Mouse (Mus musculus) heart, adult 2 months (tissue): ENCODE data around the gene Olfr1054. TPM values are rescaled to one million over a fixed set of nuclear protein-coding genes. Genes with fewer than 3 reads are reported as not detected.
"Not testable (repeated sequence)": the region's sequence is repeated elsewhere in the genome, so short reads cannot be mapped to it uniquely, and the experiment has no call there.

ENCODE experiments used
- DNase-seq, 2 experiments: peaks; one replicate each; pipeline ENCODE4 v3.0.0; 2021
- H3K27ac ChIP-seq: fragments of 200-600 bp; 2 replicates; pipeline ENCODE4 v1.8.1; 2022
- H3K27me3 ChIP-seq: fragments of 200-500 bp; 2 replicates; pipeline ENCODE4 v1.6.1; 2012; ENCODE audit warnings: mild to moderate bottlenecking, low read length, inconsistent platforms, mixed read lengths; ENCODE audit not compliant: control insufficient read depth, insufficient read depth
- H3K36me3 ChIP-seq: fragments of 200-500 bp; 2 replicates; pipeline ENCODE4 v1.6.1; 2012; ENCODE audit warnings: low read length, inconsistent platforms; ENCODE audit not compliant: control insufficient read depth, insufficient read depth
- H3K4me1 ChIP-seq: fragments of 200-500 bp; 2 replicates; pipeline ENCODE4 v1.6.1; 2011; ENCODE audit warnings: low read length; ENCODE audit not compliant: control insufficient read depth, insufficient read depth
- H3K4me3 ChIP-seq: fragments of 200-600 bp; 2 replicates; pipeline ENCODE4 v1.8.1; 2022
- H3K79me2 ChIP-seq: fragments of 200-500 bp; replicated peaks from 2 replicates; pipeline ENCODE4 v1.6.1; 2012; ENCODE audit warnings: mild to moderate bottlenecking, inconsistent platforms, low read length, moderate library complexity, mixed read lengths; ENCODE audit not compliant: control insufficient read depth, insufficient read depth
- H3K9ac ChIP-seq: fragments of 200-500 bp; 2 replicates; pipeline ENCODE4 v1.6.1; 2012; ENCODE audit warnings: low read depth, mild to moderate bottlenecking, control low read depth, inconsistent platforms, low read length, mixed read lengths
- CTCF ChIP-seq: fragments of 200-600 bp; IDR thresholded peaks from 2 replicates; pipeline ENCODE4 v1.8.1; 2022; ENCODE audit warnings: antibody characterized with exemption, mild to moderate bottlenecking, moderate library complexity
- EP300 ChIP-seq: fragments of 200-500 bp; IDR thresholded peaks from 2 replicates; pipeline ENCODE4 v1.6.1; 2011; ENCODE audit warnings: low read depth, low read length, control low read depth; ENCODE audit not compliant: insufficient read depth
- POLR2A ChIP-seq: fragments of 200-500 bp; IDR thresholded peaks from 2 replicates; pipeline ENCODE4 v1.6.1; 2011; ENCODE audit warnings: mild to moderate bottlenecking, low read depth, low read length, control low read depth; ENCODE audit not compliant: insufficient read depth
- WGBS: fragments of 180-500 bp; shearing (Covaris S2); methylation state at CpG from one replicate; pipeline ENCODE4 v1.1.7; 2018; 5-methylcytosine and 5-hydroxymethylcytosine counted together
- intact Hi-C: fragments of 180-260 bp; cut with DNase I; formaldehyde crosslinking; loops from one replicate; pipeline ENCODE4 v1.15.1; 2025
- long read RNA-seq: library from polyadenylated mRNA; stranded (forward); transcript quantifications from one replicate; pipeline ENCODE4 v2.0.0, GENCODE M21; 2021
- polyA plus RNA-seq: library from polyadenylated mRNA; depleted of rRNA; stranded (reverse); fragments of >200 nt; gene quantifications from 2 replicates; pipeline ENCODE4 v1.2.3, GENCODE M21; 2012; rRNA removed
- total RNA-seq, 2 experiments: library from RNA; stranded (reverse); gene quantifications; 2 replicates each; pipeline ENCODE4 v1.2.3; 2021

Gene Olfr1054
- total RNA-seq (not detected), polyA plus RNA-seq (not detected in 2 replicates)
- long read RNA-seq, result 0 reads

DNA sequence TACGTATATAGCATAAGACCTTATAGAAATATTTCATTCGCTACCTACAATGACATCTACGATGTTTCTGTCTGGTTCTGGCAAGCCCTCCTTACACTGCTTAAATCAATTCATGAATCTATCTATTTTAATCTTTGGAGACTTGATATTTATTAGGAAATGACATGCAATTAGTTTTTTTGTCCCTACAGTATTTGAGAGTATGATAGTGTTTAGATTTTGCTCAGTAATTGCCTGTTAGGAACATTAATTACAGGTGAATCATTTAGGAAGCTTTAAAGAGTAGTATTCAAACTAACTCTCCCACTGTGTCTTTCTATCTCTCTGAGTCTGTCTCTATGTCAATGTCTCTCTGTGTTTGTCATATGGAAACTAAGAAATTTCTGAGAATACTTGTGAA, at the start of gene Olfr1054:
Gene Olfr1054 (minus strand): TSS at position 101 of the 400 bp plus-strand sequence.
- intact Hi-C loops, result no loop called here
- H3K27me3 ChIP-seq, result no peaks in the 10 kb centered on the region
- WGBS, result 73% methylated on average over 3 of the region's 3 CpGs

DNA sequence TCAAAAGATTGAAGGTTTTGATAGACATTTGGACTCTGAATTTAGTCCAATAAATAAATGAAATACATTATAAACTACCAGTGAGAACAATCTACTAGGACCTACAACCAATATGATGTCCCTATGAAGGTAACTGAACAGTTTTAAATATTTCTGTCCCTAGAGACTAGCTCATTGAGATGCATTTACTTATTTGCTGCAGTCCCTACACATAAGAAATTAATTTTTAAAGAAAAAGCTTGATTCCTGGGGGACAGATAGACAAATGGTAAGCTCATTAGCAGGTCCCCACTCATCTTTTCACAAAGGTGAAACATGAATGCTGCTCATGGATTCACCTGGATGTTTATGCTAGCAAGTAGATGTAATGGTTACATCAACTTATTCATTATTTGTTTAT, 43.1 kb upstream of the Olfr1054 start, which contains the start of gene Olfr1057:
Gene Olfr1057 (minus strand): TSS at position 101 of the 400 bp plus-strand sequence.
- H3K36me3 ChIP-seq, result no peaks in the 10 kb centered on the region
- no peak within 1 kb of the TSS for H3K4me3 ChIP-seq
- DNase-seq, result no peak
- H3K27ac ChIP-seq, result no peak within 1 kb of the TSS
- H3K79me2 ChIP-seq, result no peaks in the 10 kb centered on the region
- no peaks in the 10 kb centered on the region for H3K4me1 ChIP-seq
- H3K27me3 ChIP-seq, result no peaks in the 10 kb centered on the region
- TF ChIP-seq CTCF (no peak), EP300 (no peak), POLR2A (no peak)
- intact Hi-C loops, result no loop called here
- no peak within 1 kb of the TSS for H3K9ac ChIP-seq

More for the DNA sequence above, at the start of gene Olfr1054:
- TF ChIP-seq CTCF, result no peak
- no peak for TF ChIP-seq EP300
- no peak for TF ChIP-seq POLR2A
- no peak within 1 kb of the TSS for H3K9ac ChIP-seq
- H3K79me2 ChIP-seq, result no peaks in the 10 kb centered on the region
- H3K4me3 ChIP-seq, result no peak within 1 kb of the TSS
- DNase-seq, result no peak
- no peaks in the 10 kb centered on the region for H3K36me3 ChIP-seq
- no peak within 1 kb of the TSS for H3K27ac ChIP-seq
- no peaks in the 10 kb centered on the region for H3K4me1 ChIP-seq

DNA sequence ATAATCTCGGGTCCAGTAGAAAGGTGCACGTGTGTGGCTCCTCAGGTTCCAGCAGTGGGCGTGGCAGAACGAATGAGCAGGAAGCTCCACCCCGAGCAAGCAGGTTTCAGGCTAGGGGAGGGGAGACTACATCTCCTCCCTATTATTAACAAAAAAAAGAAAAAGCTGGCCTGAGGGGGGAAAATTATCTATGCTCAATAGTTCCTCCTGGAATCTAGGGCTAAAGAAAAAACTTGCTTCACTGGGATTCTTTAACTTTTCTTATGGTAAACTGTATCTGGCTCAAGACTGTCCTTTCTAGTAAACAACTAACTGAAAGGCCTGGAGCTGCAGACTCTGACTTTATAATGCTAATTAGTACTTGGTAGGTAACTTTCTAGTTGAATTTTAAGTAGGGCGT, 31.1 kb upstream of the Olfr1054 start:
- intact Hi-C loops, H3K27me3 ChIP-seq, H3K79me2 ChIP-seq, H3K27ac ChIP-seq, H3K9ac ChIP-seq, H3K36me3 ChIP-seq, H3K4me1 ChIP-seq, DNase-seq, H3K4me3 ChIP-seq: not testable (repeated sequence)
- WGBS, result 90% methylated on average over 3 of the region's 6 CpGs

DNA sequence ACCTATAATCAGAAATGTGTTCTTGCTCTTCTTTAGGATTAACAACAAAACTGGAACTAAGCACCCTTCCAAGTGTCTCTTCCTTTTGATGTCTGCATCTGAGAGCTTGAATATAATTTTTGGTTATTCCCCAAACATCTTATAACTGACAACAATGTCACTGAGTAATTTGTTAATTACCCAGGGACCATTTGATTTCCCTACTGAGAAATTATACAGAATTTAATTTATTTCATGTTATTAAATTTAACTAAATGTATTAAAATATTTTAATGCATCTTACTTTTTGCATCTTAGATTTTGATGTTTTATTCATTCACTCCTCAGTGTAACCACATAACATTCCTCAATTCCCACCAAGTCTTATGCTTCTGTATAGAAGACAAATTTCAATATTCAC, 27.1 kb upstream of the Olfr1054 start, which contains the start of gene Olfr1056:
Gene Olfr1056 (minus strand): TSS at position 101 of the 400 bp plus-strand sequence.
- TF ChIP-seq CTCF, result no peak
- TF ChIP-seq EP300, result no peak
- TF ChIP-seq POLR2A, result no peak
- Histone ChIP-seq H3K27ac (no peak within 1 kb of the TSS), H3K4me3 (no peak within 1 kb of the TSS), H3K9ac (no peak within 1 kb of the TSS), H3K4me1 (no peaks in the 10 kb centered on the region), H3K36me3 (no peaks in the 10 kb centered on the region), H3K27me3 (no peaks in the 10 kb centered on the region), H3K79me2 (no peaks in the 10 kb centered on the region)
- intact Hi-C loops, result no loop called here
- no peak for DNase-seq

DNA sequence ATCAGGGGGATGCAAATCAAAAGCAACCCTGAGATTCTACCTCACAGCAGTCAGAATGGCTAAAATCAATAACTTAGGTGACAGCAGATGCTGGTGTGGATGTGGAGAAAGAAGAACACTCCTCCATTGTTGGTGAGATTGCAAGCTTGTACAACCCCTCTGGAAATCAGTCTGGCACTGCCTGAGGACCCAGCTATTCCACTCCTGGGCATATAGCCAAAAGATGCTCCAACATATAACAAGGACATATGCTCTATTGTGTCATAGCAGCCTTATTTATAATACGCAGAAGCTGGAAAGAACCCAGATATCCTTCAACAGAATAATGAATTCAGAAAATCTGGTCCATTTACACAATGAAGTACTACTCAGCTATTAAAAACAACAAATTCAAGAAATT, 16.5 kb upstream of the Olfr1054 start:
- intact Hi-C loops, H3K27me3 ChIP-seq, H3K4me1 ChIP-seq, H3K36me3 ChIP-seq, H3K27ac ChIP-seq, H3K79me2 ChIP-seq, DNase-seq, H3K4me3 ChIP-seq, H3K9ac ChIP-seq: not testable (repeated sequence)
- WGBS, result 74% methylated on average over 1 of the region's 1 CpGs

DNA sequence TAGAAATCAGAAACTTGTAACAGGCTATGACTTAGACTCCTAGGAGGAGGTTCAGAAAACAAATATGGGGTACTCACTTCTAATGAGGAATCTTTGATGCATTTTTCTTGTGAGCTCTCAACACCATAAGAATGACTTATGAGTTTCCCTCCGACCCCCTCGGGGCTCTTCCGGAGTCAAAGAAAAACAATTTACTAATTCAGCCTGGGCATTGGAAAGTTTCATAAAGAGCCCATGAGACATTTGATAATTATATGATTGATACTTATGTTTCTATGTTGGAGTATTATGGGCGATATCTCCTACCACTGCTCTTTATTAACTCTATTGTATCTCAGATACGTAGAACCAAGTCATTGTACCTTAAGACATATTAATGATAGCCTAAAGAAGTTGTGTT, 15.0 kb upstream of the Olfr1054 start, which contains the start of gene Olfr1055:
Gene Olfr1055 (minus strand): TSS at position 101 of the 400 bp plus-strand sequence.
- TF ChIP-seq EP300 (no peak), CTCF (no peak), POLR2A (no peak)
- H3K27ac ChIP-seq, result no peak within 1 kb of the TSS
- H3K4me3 ChIP-seq, result no peak within 1 kb of the TSS
- H3K36me3 ChIP-seq, result no peaks in the 10 kb centered on the region
- no peaks in the 10 kb centered on the region for H3K79me2 ChIP-seq
- no peaks in the 10 kb centered on the region for H3K4me1 ChIP-seq
- WGBS, result 82% methylated on average over 5 of the region's 5 CpGs
- no peak within 1 kb of the TSS for H3K9ac ChIP-seq
- intact Hi-C loops, result no loop called here
- DNase-seq, result no peak
- H3K27me3 ChIP-seq, result no peaks in the 10 kb centered on the region

DNA sequence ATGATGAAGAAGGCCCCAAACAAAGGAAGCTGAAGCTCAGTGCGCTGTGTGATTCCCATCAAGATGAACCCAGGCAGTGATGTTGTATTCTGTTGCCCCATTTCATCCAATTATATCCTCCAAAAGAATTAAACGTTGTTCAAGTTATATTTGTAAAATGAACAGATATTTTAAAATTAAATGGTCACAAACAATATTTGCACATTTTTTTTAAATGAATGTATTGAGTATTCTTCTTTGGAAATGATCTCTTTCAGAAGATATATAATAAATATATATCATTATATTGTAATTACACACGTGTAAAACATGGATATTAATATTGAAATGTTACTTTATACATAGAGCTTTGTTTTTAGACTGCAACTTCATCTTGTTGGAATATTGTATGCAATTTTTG, 20.0 kb downstream of the Olfr1054 start, which contains the start of gene Olfr1053:
Gene Olfr1053 (minus strand): TSS at position 101 of the 400 bp plus-strand sequence.
- WGBS, result 51% methylated on average over 3 of the region's 3 CpGs
- H3K4me1 ChIP-seq, result no peaks in the 10 kb centered on the region

More for the DNA sequence above, 20.0 kb downstream of the Olfr1054 start, which contains the start of gene Olfr1053:
- H3K79me2 ChIP-seq, result no peaks in the 10 kb centered on the region
- no peak within 1 kb of the TSS for H3K9ac ChIP-seq
- TF ChIP-seq POLR2A (no peak), EP300 (no peak), CTCF (no peak)
- intact Hi-C loops, result no loop called here
- no peak for DNase-seq
- no peak within 1 kb of the TSS for H3K27ac ChIP-seq
- no peaks in the 10 kb centered on the region for H3K36me3 ChIP-seq
- no peaks in the 10 kb centered on the region for H3K27me3 ChIP-seq
- no peak within 1 kb of the TSS for H3K4me3 ChIP-seq
